Mouse (Mus musculus) spleen, adult 2 months (tissue): ENCODE measurements around the gene Olfr287.

Experiments
- CTCF ChIP-seq: fragments of 200-500 bp; IDR thresholded peaks from 2 replicates; pipeline ENCODE4 v1.5.1; 2011; ENCODE audit warnings: mild to moderate bottlenecking, inconsistent platforms; ENCODE audit not compliant: insufficient read depth, insufficient read length, insufficient replicate concordance; ENCODE audit errors: extremely low read depth
- POLR2A ChIP-seq: fragments of 200-500 bp; IDR thresholded peaks from 2 replicates; pipeline ENCODE4 v1.6.1; 2011; ENCODE audit warnings: low read depth, low read length, inconsistent platforms

DNA sequence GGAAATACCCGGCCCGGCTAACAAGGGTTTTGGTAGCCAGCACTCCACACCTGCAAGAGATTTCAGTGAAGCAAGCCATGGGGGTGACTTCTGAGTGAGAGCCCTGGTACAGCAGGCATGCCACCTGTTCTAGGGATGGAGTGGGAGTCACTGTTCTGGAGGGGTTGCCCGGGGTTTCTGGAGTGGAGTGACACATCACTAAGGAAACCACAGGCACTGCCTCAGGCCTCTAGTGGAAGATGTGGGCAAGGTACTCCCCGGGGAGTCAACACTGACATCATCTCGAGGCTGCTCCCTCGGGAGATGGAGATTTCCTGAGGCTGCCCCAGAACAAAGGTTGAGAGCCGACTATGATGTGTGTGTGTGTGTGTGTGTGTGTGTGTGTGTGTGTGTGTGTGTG, 50.5 kb downstream of the Olfr287 start:
- TF ChIP-seq CTCF: no peak
- no peak for TF ChIP-seq POLR2A
